Mouse (Mus musculus) liver, adult (tissue): Measurements from ENCODE around the gene Klf2.

ENCODE experiments used
- GATA4 ChIP-seq: IDR thresholded peaks from 2 replicates; pipeline ENCODE4 v1.6.1; 2014; ENCODE audit warnings: mild to moderate bottlenecking, low read length; ENCODE audit not compliant: insufficient replicate concordance

Klf2 gene

DNA sequence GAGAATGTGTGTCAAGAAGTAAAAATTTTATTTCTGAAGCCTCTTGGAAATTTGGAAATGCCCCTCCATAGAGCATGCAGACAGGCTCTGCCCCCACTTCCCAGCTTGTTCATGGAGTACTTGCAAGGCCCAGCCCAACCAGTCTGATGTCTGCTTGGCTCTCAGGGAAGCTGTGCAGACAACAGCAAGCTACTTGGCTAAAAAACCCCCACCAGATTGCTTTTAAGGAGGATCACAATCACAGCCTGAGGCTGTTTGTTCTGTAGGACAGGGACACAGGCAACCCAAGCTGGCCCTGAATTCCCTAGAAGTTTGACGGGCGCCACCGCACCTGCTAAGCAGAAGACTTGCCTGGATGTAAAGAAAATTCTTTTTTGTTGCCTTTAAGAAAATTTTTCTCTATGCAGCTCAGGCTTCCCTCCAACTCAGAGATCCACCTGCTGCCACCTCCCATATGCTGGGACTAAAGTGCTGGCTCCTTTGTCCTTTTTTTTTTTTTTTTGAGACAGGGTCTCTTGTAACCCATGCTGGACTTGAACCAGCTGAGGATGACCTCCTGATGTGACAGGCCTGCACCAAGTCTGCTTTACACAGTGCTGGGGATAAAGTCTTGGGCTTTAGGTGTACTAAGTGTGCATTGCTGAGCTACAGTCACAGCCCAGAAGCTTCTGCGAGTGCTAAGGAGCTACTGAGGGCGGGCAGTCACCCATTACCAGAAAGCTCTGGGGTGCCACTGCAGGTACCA, 23.9 kb downstream of the Klf2 start:
- no peak for TF ChIP-seq GATA4

DNA sequence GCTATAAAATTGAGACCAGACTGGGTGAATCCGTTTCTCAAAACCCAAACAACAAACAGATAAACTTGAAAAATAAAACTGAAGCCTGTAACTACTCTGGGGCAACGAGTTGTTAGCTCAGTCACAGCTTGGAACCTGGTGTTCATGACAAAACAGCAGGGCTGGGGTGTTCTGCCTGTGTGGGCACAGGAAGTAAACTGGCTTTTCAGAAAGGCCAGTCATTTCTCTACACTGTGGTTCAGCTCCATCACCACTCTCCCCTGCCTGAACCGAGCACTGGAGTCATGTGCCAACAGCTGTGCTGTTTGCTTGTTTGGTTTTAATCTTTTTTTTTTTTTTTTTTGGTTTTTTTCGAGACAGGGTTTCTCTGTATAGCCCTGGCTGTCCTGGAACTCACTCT, 24.9 kb downstream of the Klf2 start:
- no peak for TF ChIP-seq GATA4

DNA sequence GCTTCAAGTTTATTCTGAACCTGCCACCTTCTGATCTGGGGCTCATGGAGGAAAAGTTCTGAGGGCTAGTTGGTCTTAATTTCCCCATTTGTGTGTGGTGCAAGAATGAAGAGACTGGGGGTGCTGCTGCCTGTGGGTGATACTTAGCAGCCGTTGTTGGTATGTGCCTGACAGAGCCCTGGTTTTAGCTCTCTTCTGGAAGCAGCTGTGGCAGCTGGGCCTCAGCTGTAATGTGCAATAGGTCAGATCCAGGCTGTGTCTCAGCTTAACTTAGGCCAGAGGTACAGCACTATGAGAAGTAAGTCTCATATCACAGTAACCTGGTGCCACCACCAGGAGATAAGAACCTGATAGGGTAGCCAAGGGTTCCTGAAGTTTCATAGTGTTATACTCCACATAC, 28.7 kb downstream of the Klf2 start:
- TF ChIP-seq GATA4, result no peak

DNA sequence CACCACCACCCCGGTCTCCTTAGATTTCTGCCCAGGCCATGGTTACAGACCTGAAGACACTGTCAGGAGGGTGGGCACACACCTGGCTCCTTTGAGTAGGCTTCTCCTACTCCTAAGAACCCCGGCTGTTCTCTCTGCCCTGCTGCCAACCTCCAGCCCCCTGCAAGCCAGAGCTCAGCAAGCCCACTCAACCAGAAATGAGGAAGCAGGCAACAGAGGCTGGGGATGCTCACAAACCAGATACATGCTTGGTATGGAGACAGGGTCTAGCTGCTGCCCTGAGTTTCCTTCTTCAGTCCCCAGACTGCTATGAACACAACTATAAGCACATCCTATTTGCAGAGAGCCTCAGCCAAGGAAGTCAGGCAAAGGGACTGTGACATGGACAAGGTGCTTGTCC, 29.3 kb downstream of the Klf2 start:
- no peak for TF ChIP-seq GATA4

DNA sequence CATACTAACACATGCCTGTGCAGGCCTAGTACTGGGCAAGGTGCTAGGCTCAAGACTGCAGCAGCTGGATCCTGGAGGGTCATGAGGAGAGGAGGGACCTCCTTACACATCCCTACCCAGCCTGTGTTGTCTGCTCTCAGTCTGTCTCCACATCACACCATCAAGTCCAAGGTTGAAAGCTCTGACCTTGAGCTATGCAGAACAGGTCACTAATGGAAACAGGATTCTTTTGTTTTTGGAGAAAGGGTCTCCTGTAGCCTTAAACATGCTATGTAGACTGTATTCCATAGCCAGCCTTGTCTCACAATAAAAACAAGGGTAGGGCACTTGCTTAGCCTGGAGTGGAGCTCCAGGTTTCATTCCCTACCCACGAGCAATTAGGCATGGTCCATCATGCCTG, 30.1 kb downstream of the Klf2 start:
- TF ChIP-seq GATA4, result no peak

DNA sequence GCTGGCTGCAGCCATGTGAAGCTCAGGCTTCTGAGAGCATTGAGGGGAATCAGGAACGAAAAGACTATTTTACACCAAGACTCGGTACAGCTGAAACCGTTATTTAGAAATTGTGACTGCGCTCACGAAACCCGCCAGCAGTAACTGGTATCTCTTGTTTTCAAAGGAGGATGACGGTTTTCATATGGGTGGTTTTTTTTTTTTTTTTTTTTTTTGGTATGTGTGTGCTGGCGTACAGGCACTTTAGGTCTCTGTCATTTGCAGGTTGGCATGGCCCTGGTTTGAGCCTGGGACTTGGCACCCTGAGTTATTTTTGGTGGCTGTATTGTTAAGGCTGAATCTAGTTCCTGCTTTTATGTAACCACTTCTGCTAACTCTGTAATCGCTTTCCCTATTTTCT, 31.0 kb downstream of the Klf2 start:
- TF ChIP-seq GATA4, result no peak

DNA sequence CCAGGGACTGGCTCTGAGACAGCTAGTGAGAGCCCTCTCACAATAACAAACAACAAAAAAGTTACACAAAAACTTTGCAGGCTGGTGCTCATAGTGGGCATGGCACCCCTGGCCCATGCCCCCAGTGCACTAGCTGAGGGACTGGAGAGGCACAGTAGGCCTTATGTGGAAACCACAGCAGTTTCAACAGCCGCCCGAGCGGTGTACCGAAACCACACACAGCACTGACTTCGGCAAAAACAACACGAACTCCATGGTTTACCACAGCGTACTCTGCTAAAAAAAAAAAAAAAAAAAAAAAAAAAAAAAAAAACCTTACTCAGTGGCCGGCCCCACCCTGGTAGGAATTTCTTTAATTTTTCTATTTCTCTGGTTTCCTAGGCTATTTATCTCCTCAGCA, 31.9 kb downstream of the Klf2 start:
- TF ChIP-seq GATA4, result no peak

DNA sequence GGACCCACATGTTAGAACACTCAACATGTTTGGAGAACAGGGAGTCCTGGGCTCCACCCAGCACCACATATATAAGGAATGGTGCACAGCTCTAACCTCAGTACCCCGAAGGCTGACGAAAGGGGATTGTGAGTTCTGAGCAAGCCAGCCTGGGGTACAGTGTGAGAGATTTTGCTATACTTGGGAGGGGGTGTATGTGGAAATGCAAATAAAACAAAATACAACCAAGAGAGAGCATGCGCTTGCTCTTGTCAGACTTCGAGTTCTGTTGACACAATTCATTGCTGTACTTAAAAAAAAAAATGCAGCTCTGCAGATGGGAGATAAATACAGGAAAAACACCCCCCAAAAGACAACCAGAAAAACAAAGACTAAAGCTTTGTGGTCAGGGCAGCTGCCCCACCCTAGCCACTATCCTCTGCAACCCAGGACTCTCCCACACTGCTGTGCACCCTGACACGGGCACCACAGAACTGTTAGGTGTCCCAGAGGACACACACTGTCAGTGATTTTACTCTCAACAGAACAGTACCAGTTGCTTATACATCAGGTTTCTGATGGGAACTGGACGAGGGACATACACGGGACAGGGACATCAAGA, 32.7 kb downstream of the Klf2 start:
- TF ChIP-seq GATA4, result no peak

DNA sequence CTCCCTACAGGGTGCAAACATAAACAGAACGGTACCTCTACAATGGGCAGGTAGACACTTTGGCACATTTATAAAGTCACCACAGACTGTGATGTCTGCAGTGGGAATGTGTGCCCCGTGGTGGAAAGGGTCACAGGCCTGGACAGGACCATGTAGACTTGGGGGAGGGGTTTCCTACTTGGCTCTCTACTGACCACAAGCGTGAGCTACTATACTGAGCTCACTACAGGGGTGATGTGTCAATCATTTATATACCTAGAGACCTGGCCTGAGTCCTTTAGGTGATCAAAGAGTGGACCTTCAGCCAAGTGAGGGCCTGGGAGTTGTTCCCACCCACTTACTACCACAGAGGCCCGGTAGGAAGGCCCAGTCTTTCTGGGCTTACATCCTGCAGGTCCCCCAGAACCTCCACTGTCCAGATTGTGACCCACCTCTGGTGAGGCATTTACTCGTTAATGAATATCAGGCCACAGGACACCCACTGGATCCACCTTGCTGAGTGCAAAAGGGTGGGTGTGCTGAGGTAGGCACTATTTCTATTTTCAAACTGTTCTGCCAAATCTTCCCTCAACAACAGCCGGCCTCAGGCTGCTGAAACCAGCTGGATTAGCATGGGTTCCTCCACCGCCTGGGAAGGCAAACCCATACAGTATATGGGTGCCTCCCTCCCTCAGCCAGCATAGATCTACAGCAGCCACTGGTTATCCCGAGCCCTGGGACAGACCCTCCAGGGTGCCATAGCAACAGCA, 34.3 kb downstream of the Klf2 start:
- TF ChIP-seq GATA4, result no peak

DNA sequence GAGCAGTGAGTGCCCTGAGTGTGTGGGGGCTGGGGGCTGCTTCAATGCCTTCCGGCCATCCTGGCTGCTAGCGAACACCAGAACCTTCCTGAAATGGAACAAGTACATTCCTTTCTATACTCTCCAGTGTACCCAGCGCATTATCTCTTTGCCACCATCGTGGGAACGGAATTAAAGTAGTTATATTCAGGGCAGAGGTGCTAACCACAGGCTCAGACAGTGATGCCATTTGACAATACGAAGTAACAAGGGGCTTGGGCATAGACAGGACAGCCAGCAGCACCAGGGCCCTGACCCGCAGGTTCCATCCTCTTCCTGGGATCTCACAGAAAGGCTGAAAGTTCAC, 34.8 kb downstream of the Klf2 start:
- TF ChIP-seq GATA4, result no peak

DNA sequence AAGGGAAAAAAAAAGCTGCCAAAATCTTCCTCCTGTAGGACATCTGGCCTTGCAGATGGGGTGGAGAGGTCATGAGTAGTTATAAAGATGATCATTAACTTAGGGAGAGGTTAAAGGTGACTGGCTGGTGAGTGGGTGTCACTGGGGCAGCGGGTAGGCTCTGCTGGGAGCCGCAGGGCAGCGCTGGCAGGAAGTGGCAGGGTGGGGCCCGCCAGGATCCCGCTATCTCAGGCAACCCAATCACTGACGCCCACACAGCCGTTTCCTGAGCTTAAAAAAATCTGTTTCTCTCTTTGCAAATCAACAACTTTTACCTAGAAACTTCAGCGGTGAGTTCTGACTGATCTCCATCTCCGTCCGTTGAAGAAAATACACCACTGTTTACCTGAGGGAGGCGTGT, 35.4 kb downstream of the Klf2 start:
- peak; percentile 93; the same call in 1 of the 2 replicates for TF ChIP-seq GATA4

DNA sequence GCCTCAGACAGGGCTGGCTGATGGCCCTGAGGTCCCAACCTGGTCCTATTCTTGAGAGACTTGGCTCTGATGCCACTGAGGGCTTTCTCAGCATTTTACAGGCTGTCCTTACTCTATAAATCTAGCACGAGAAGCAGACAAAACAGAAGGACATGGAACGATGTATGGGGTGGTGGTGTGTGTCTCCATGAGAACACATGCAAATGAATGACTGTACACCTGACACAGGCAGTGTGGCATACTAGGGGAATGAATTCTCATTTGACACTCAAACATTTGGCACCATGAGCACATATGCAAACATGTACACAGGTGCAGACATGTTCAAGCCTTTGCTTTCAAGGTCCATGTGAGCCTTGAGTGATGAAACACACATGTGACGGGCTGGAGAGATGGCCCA, 37.8 kb downstream of the Klf2 start:
- no peak for TF ChIP-seq GATA4

DNA sequence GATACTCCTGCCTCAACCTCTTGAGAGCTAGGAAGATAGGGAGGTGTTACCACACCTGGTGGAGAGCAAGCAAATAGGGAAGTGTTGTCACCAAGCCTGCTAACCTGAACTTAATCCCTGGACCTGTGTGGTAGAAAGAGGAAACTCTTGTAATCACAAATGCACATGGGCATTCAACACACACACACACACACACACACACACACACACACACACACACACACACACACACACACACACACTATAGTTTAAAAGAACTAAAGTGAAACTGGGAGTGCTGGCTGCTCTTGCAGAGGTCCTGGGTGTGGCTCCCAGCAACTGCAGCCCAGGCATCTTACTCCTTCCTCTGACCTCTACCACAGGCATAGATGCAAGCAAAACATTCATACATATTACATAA, 41.3 kb downstream of the Klf2 start:
- no peak for TF ChIP-seq GATA4

DNA sequence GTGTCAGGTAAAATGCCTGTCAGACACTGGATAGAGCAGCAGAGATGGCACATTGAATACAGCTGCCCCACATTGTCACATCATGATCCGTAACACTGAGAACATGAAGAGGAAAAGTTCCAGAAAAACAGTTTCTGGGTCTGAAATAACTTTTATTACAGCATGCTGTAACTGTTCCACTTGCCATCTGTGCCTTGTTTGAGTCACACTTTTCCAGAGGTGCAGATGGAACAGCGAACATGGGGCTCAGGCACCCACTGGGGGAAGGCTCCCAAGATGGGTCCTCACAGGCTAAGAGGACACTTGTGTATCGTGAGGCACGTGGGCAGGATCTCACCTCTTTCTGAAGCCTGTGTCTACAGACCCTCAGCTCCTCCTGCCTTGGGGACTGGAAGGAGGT, 43.9 kb downstream of the Klf2 start:
- no peak for TF ChIP-seq GATA4

DNA sequence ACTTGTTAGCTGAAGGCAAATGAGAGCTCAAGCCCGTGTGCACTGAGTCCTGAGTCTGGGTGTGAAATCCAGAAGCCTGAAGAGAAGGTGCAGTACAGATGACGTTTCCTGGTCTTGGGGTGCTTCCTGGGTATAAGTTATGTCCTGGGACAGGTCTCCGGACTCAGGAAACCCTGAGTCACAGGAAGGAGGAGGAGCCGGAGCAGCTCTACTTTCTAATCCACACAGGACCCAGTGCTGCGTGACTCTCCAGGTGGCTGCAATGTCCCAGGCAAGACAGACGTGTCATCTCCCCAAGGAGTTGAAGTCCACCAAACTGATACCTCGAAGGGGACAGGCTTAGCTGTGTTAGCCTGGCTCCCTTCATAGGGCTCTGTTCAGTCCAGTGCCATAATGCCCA, 44.6 kb downstream of the Klf2 start:
- no peak for TF ChIP-seq GATA4

DNA sequence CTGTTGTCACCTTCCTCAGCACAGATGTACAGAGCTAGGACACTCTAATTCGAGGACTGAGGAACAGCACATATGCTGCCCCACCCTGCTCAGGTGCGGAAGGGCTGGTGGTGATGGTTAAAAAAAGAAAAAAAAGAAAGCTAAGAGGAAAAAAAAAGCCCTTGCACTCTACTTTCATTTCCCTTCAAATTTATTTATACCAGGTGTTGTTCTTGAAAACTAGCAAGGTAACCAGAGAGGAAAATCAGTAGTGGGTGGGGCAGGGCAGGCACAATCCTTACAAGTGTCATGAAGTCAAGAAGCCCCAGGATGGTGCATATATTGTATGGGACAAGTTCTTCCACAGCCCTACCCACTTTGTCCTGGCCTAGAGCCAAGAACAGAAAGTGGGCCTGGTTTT, 46.2 kb downstream of the Klf2 start:
- no peak for TF ChIP-seq GATA4
